Mouse (Mus musculus) urinary bladder, adult 2 months (tissue): ENCODE results near the gene 4632433K11Rik. TPM values are rescaled to one million over a fixed set of nuclear protein-coding genes. Genes with fewer than 3 reads are reported as not detected.
"Not testable (repeated sequence)": the region's sequence is repeated elsewhere in the genome, so short reads cannot be mapped to it uniquely, and the experiment has no call there.

Experiments
- DNase-seq: peaks from one replicate; pipeline ENCODE4 v3.0.0; 2022; ENCODE audit warnings: low spot score
- polyA plus RNA-seq: library from polyadenylated mRNA; depleted of rRNA; stranded (reverse); fragments of >200 nt; gene quantifications from 2 replicates; pipeline ENCODE4 v1.2.3, GENCODE M21; 2012; rRNA removed

The 4632433K11Rik gene
- not detected in 2 replicates for polyA plus RNA-seq

DNA sequence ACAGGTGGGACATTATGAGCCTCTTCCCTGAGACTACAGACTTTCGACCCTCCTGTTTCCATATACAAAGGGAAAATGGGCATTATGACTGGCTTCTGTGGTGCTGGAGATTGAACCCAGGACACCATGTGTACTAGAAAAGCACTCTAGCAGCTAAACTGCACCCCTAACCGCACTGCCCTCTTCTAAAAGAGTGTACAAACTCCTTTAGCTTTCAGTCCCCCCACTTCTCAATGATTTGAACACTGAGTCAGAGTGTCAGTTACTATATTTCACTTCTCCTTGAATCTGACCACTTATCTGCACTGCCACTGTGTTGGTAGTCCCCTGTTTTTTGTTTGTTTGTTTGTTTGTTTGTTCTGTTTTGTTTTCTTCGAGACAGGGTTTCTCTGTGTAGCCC lies at the start of gene 4632433K11Rik:
Gene 4632433K11Rik, plus strand, starts transcription at position 301 of the 400 bp plus-strand sequence.
- DNase-seq, result no peak

DNA sequence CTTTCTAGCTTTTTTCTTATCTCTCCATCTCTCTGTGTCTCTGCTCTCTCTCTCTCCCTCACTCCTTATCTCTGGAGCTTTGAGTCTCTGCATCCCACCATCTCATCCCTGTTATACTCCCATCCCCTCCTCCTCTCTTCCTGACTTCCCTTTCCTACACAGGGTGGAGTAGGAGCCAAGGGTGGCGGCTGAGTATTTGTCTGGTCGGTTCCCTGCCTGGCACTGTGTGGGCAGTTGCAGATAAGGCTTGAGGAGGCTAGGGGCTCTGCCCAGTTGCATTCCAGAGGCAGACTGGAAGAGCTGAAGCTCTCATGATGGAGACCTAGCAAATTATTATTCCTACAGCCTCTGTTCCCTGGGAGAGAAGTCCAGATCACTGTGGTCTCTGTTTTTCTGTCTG lies 45.7 kb upstream of the 4632433K11Rik start:
- no peak for DNase-seq

DNA sequence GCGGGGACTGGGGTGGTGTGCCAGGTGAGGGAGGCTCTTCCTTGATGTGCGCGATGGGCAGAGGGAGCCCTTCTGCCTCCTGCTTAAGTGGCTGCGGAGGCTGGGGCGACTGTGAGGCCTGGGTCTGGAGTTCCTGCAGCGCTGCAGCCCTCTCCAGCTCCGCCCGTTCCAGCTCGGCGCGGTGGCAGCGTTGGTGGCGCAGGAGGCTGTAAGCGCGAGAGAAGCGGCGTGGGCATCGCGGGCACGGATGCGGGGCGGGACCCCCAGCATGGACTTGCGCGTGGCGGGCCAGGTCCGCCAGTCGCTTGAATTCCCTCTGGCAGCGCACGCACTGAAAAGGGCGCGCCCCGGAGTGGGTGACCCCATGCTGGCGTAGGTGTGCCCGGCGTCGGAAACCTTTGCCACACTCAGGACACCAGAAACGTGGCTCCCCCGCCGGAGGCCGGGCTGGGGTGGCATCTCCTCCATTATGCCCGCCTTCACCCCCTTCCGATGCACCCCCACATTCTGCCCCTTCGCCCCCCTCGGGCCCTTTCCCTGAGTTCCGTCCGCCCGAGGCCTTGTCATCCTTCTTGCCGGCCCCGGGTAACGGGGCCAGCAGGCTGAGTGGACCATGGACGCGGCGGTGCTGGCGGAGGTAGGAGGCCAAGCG lies 40.4 kb upstream of the 4632433K11Rik start:
- DNase-seq, result no peak

DNA sequence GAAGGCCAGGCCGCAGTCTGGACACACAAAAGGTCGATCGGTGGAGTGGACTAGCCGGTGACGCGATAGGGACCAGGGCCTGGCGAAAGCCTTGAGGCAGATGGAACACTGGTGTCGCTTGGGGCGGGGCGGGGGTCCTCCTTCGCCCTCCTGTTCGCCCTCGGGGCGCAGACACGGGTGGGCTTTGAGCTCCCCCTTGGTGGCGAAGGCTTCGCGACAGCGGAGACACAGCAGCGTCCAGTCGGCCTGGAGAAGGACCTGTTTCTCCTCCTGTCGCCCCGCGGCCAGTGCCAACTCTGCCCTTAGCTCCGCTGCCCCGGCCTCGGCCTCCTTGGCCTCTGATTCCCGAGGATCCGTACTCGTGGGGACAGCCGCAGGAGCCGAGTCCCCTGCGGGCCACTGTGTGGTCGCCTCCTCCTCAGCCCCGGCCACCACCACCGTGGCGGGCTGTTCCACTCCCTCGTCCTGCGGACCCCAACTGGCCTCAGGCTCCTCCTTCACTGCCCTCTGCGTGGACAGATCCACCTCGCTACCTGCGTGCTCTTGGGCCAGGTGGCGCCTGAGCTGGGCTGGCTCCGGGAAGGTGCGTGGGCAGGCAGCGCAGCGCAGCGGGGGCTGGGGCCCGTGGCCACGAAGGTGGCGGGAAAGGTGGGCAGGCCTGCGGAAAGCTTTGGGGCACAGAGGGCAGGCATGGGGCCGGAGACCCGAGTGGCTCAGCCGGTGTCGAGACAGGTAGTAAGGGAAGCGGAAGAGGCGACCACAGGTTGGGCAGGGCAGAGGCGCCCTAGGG lies 39.7 kb upstream of the 4632433K11Rik start:
- DNase-seq, result no peak

DNA sequence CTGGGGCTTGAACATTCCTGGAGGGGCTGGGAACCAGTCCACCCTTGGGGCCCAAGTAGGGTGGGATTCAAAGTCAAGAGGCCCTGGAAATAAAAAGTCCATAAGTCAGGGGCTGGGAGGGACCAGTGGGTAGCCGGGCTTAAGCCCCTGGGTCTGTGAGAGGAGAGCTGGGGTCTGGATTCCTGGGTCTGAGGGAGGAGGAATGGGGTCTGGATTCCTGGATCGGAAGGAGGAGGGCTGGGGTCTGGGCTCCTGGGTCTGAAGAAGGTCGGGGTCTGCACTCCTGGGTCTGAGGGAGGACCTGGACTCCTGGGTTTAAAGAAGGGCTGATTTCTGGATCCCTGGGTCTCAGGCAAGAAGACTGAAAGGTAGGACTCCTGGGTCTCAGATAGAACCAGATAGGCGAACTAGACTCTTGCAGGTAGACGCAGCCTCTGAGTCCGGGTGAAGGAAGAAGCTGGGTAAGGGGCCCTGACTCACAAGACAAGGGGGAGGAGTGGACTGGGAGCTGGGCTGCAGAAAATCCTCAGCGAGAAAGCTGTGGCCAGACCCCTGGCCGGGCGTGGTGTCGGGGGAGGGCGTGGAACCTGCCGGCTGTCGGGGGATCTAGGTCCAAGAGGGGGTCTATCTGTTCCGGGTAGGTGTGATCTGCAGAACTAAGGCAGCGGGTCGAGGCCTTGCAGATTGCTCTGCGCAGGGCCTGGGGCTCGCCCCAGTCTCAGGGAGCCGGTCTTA lies 38.5 kb upstream of the 4632433K11Rik start:
- DNase-seq, result no peak

DNA sequence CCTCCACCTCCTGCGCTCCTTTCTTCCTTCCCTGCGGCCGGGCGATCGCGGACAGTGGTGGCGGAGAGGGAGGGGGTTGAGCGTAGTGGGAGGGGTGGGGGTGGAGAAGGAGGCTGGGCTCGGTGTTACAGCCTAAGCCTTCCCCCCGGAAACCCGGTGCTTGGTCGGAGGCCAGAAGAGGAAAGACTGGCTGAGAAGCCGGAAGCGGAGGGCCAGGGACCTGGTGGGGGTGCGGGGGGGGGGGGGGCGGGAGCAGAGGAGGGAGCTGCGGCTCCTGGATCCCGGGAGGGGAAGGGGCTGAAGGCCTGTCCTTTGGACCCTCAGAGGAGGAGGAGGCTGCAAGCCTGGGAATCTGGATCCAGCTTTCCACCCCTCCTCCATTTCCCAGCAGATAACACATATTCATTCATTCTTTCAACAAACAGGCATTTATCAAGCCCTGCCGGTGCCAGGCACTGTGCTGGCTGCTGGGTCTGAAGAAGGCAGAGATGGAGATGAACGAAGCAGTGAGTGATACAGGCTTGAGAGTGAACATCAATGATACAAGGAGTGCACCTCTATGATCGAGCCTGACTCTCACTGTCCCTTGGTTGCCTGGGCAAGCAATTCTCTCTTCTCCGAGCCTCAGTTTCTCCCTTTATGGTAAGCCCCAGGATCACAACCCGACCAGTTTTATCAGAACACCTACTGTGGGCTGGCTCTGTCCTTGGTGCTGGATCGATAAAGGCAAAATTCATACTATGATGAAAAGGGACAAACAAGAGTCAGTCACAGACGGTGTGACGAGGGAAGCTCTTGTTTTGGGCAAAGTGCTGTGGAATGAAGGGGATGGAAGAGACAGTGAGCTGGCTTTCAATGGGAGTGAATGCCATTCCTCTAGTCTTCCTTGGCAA lies 37.7 kb upstream of the 4632433K11Rik start, which contains the start of gene Zfp579:
Gene Zfp579, minus strand, starts transcription at position 156 of the 893 bp plus-strand sequence.
- DNase-seq, result peak; percentile 85

DNA sequence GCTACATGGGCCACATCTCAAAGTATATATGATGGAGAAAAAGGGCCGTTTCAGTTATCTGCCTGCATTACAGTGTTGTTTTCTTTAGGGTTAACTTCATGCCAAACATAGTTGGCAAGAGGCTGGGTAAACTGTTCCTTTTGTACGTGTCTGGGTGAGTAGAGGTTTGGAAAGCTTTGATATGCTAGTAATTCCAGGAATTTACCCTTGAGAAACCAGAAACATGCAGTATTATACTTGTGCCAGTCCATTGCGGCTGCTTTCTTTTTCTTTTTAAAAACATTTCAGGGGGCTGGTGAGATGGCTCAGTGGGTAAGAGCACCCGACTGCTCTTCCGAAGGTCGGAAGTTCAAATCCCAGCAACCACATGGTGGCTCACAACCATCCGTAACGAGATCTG lies 37.0 kb upstream of the 4632433K11Rik start:
- DNase-seq, result no peak

DNA sequence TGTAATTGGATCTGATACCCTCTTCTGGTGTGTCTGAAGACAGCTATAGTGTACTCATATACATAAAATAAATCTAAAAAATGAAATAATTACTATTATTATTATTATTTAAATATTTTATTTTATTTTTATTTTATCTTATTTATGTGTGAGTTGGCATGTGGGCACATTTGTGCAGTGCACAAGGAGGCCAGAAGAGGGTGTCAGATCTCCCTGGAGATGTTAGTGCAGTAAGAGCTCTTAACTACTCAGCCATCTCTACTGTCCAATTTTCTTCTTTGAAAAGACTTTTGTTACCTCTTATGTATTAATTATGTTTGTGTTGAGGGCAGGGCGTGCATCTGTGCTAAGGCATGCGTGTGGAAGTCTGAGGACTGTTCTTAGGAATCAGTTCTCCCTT lies 34.0 kb upstream of the 4632433K11Rik start:
- DNase-seq, result no peak

DNA sequence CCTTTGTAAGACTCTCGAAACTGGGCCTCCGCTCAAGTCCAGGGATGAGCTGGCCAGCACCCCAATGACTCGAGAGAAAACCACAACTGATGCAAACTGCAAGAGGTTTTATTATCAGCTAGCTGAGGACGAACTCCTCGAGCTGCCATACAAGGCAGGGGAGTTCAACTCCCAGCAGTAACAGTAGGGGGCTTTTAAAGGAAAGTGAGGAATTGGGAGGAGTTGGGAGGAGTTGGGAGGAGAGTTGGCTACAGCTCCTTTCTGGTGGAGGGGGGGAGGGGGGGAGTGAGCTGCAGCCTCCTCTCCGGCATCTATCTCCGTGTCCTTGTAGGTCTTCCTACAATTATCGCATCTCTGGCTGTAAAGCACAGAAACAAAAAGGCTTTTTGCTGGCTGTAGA lies 31.0 kb upstream of the 4632433K11Rik start:
- not testable (repeated sequence) for DNase-seq

DNA sequence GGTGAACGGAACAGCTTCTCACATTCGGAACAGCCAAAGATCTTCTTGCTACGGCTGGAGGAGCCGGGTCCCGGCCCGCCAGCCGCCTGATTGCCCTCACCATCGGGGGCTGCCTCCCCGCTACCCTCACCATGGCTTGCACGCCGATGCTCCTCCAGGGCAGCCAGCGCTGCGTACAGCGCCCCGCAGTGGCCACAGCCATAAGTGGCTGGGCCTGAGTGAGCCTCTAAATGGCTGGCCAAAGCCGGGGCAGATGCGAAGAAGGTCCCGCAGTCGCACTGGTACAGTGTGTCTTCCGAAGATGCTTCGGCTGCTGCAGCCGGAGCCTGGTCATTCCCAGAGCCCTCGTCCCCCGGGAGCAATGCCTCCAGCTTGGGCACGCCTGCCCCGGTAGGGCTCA lies 25.7 kb upstream of the 4632433K11Rik start:
- DNase-seq, result no peak

DNA sequence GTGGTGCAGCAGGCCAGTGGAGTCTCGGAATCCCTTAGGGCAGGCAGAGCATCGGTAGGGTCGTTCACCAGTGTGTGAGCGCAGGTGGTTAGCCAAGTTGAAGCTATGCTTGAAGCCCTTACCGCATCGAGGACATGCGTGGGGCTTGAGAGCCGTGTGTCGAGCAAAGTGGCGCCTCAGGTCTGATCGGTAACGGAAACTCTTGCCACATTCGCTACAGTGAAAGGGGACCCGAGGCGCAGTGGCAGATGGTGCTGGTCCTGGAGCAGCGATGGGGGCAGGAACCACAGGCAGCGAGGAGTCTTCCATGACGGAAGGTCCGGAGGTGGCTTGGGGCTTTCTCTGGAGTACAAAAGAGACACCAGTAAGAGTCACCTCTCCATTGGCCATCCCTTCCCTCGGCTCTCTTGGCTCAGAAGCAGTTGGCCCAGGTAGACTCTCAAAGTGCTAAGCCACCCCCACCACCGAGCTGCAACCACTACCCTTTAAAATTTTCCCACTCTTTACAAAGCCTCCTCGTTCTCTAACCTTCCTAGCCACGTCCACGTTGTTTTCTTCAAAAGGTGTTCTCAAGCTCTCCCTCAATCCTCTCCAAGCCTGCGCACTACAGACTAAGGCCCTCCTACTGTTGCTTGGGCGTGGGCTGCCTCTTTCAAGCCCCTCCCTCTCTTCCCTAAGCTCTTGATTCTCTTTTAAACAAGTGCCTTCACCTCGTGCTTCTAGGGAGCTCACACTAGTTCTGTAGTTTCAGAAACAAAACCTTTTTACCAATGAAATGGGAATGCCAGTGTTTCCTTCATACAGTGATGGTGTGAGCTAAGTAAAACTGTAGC lies 21.0 kb upstream of the 4632433K11Rik start:
- no peak for DNase-seq

DNA sequence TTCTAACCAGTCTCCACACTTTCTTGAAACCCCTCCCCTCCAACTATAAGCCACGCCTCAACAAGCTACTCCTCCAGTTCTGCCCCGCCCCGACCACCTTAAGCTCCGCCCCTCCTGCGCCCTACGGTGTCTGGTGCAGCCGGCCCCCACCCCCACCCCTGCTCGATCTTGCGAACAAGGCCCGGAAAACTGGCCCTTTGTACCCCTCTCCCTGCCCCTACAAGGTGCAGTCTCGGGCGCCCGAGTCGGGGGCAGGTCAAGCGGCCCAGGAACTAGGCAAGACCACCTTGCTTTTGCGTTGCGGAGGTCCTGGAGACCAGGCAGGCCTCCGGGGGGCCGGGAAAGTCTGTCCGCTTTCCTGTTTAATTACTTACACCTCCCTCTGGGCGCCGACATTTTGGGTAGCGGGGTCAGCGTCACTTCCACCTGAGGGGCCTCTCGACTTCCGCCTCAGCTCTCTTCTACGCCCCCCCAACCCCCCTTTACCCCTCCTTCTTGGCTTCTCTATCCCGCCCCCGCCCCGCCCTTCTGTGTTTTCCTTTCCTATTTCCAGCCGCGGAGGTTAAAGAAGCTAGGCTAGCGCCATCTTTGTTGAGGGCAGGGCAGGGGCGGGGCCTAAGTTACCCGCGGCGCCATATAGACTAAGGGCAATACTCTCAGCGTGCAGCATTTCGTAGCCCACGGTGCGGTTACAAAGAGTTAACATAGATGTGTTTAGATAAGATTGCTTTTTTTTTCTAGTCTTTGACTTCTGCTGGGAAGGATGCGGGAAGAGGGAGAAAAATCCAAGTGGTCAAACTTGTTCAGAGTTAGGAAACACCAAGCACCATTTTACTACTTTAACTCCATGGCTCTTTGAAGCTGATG lies 19.4 kb upstream of the 4632433K11Rik start, which contains the start of the genes Zfp524 and Fiz1:
Gene Zfp524, plus strand, starts transcription at position 165 of the 867 bp plus-strand sequence.
Gene Fiz1, minus strand, starts transcription at position 447 of the 867 bp plus-strand sequence.
- DNase-seq, result peak; percentile 82

DNA sequence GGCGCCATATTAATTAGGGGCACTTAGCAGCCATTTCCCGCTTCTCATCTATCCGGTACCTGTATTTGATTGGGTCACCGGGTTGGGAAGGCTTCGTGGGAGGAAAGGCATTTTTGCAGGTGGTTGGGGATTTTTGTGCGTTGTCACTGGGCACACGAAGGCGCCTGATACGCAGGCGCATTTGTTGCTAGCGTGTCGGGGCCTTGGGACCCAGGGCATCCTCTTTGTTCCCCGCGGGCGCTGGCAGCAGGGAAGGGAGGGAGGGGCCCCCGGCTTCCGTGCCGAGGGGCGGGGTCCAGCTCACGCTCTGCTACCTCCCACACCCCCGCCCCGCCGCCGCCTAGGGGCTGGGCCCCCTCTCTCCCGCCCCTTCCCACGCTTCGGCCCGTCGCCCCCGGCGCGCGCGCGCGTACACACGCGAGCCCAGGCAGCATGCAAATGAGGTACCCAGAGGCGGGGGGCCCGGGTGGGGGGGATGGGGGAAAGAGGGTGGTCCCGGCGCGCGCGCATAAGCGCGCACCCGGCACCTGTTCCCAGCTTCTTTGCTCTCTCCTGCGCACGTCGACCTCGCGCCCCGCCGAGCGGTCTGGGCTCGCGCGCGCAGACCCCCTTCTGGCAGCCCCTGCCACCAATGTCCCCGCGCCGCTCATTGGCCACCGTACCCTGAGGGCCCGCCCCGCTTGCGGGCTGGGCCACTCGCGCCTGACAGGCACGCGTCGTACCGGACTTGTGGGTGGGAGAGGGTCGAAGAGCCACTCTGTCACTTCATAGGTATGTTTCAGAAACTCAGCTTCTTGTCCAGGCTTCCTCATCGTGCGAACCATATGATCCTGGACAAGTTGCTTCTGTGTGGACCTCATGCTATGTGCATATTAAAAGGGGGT lies 18.6 kb upstream of the 4632433K11Rik start, which contains the start of gene Gm44973:
Gene Gm44973, plus strand, starts transcription at position 379 of the 884 bp plus-strand sequence.
- peak; percentile 87 for DNase-seq

DNA sequence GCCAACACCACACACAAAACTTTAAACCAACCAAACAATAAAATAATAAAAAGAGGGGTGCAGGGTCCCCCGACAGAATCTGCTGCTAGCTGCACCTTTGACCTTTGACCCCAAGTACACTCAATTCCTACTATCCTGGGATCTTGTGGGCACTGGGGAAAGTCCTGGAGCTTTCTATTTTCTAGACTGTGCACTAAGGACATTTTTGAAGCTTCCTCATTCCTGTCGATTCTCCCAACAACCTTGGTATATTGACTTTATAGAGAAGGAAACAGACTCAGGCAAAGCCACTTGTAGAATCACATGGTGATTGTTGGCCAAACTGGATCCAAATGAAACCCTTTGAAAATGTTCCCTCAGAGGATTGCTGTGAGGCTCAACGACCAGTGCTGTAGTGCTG lies 17.9 kb upstream of the 4632433K11Rik start:
- no peak for DNase-seq

DNA sequence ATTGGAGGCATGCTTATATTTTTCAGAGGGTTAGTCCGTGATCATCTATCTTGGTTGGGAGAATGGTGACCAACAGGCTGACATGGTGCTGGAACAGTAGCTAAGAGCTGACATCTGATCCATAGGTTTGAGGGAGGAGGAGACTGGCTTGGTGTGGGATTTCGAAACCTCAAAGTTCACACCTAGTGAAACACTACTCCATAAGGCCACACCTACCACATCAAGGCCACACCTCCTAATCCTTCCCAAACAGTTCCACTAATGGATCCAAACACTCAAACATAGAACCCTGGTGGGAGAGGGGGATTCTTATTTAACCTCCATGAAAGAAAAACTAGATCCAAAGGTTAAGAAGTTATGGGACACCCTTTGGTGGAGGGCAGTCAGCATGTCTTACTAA lies 17.0 kb upstream of the 4632433K11Rik start:
- no peak for DNase-seq

DNA sequence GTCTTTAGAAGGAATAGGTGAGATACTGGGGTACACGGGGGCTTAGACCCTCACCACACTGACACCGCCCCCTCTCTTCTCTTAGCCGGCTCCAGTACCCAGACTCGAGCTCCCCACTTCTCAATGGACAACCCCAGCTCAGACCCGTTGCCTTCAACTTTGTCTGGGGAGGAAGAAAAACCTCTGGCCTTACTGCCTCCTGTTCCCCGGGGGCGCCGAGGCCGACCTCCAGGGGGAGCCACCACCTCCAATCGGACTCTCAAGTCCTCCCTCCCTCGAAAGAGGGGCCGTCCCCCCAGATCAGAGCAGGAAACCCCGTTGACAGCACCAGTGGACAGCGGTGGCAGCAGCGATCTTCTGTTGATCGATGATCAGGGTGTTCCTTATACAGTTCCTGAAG lies 16.6 kb upstream of the 4632433K11Rik start:
- no peak for DNase-seq

DNA sequence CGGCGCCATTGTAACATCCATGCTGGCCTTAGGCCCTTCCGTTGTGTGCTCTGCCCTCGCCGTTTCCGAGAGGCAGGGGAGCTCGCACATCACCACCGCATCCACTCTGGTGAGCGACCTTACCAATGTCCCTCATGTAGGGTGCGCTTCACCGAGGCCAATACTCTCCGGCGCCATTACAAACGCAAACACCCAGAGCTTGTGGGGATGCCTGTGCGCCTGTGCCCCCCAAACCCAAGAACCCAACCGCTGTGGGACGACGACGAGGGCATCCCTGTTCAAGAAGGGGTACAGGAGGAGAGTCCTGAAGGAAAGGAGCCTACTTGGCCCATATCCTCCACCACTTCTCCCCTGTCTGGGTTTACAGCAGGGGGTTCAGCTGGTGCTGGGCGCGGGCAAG lies 16.0 kb upstream of the 4632433K11Rik start:
- no peak for DNase-seq

DNA sequence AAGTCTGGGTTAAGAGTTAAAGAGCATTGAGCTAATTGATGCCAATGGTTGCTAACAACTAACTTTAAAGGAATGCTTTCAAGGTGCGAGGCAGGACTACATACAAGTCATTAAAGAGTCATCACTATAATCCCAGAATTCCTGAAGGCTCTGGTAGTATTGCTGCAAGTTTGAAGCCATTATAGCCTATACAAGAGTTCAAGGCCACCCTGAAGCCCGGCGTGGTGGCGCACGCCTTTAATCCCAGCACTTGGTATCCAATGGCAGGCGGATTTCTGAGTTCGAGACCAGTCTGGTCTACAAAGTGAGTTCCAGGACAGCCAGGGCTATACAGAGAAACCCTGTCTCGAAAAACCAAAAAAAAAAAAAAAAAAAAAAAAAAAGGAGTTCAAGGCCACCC lies 14.3 kb upstream of the 4632433K11Rik start:
- DNase-seq, result not testable (repeated sequence)
